Mouse (Mus musculus): ENCODE data around the gene Rprd2.

Gene Rprd2

GRCm38 (mm10) chr3:95739353-95740104 is 79.1 kb downstream of the Rprd2 start, which contains the start of gene Ecm1:
Gene Ecm1, minus strand, starts transcription at chr3:95739569.
- peak; percentile 69 for DNase-seq (ENCODE audit: low spot score)

DNA sequence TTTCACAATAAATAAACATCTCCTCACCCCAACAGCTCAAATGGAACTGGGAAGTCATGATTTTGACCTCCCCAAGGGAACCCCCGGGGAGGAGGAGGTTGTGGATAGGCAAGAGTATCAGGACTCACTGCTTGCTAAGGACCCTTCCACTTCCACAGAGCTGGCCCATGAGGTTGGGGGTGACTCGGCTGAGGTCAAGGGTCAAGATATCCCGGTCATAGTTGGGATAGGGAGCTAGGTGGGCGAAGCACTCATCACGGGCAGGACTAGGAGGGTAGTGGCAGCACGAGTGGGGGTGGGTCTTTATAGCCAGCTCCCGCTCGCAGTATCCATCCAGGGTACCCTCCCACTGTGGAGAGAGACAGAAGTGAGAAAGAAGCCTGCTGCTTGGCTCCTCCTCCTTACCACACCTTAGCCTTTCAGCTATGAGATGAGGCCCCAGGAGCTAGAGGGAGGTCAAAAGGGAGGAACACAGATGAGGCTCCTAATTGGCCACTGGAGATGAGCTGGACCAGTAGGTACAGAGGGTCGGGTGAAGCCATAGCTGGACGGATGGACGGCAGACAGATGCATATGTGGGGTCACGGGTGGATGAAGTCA is 83.5 kb downstream of the Rprd2 start:
- DNase-seq (ENCODE audit: low spot score): no peak

DNA sequence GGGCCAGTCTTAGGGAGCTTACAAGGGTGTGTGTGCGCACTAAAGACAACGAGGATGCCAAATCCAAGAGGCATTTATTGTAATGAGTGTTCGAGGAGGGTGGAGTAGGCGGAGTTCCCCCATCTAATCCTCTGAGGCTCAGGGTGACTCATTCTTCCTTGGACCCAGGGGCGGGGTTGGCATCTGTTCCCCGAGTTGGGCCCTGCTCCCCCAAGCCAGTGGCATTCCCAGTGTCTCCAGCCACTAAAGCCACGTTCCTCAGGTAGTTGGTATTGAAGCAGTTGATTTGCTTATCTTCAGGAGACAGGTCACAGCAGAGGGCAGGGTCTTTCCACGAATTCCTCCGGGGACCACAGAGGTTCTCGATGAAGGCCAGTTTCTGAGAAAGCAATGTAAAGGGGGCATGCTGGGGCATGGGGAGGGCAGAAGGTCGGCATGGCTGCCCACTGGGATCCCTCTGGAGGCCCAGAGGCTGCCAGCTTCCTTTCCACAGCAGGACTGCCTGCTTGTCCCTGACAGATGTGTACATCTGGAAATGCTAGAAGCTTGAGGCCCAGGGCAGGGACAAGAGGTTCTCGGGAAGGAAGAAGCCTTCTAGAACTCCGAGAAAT is 84.5 kb downstream of the Rprd2 start:
- DNase-seq (ENCODE audit: low spot score): peak; percentile 73

DNA sequence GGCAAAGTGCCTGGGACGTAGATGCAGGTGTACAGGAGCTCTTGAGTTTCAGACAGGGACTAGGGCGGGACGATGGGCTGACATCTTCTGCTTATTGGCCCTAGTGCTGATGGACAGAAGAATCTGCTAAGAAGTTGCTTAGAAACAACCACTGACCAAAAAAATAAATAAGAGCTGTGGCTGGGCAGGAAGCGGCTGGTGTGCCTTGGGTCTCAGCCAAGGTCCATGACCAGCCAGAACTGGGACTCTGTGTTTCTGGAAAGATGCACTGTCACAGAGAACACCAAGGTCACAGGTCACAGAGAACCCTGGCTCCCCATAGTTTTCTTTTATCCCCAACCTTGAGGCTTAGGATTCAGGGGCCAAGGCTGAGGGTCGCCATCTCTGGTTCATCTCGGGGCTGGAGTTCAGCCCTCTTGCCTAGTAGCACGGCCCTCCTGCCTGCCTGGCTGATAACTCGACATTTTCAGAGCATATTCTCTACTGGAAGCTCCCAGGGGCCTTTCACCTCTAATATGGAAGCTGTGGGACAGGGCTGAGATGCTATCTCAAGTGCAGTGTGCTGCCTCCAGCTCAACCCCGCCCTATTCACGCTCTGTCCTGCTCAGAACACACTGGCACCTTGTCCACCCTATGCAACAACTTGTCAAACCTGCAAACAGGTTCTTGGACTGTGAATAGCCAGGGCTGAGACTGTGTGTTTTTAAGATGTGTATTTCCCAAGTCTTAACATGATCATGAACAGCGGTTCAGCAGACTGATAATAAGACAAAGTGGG is 85.7 kb downstream of the Rprd2 start:
- peak; percentile 49 for DNase-seq (ENCODE audit: low spot score)

GRCm38 (mm10) chr3:95732297-95732696 is 86.4 kb downstream of the Rprd2 start:
- no peak for DNase-seq (ENCODE audit: low spot score)

DNA sequence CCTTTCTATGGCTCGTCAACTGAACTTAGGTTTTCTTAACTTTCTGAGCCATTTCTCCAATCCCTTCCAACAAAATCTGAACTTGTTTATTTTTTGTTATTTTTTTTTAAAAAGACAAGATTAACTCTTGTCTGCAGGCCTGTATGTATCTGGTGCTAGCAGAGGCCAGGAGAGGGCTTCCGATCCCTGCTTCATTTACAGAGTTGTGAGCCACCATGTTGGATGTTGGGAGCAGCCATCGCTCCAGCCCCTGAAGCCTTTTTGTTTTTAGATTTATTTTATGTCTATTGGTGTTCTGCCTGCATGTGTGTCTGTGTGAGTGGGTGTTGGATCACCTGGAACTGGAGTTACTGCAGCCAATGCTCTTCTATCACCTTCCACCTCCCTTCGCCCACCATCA is 86.9 kb downstream of the Rprd2 start:
- no peak for DNase-seq (ENCODE audit: low spot score)

GRCm38 (mm10) chr3:95730431-95730830 is 88.2 kb downstream of the Rprd2 start:
- no peak for DNase-seq (ENCODE audit: low spot score)

GRCm38 (mm10) chr3:95728906-95729305 is 89.8 kb downstream of the Rprd2 start:
- DNase-seq (ENCODE audit: low spot score): peak; percentile 55

DNA sequence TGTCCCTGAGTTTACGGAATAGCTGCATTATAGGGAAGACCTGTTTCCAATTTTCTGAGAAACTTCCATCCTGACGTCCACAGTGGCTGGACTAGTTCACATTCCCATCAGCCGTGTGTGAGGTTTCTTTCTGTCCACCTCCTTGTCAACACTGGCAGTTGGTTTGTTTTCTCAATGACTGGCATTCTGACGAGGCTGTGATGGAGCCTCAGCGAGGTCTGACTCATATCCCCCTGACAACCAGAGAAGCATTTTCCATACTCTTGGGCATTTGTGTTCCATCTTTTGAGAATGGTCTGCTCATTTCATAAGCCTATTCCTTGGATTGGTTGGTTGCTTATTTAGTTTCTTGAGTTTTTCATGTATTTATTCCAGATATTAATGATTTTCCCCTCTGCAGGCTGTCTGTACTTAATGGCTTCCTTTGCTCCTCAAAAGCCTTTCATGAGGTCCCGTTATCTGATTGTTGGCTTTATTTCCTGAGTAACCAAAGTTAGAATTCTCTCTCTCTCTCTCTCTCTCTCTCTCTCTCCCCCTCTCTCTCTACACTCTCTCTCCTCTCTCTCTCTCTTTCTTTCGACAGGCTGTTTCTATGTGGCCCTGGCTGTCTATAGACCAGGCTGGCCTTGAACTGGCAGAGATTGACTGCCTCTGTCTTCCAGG is 91.8 kb downstream of the Rprd2 start:
- DNase-seq (ENCODE audit: low spot score): no peak

DNA sequence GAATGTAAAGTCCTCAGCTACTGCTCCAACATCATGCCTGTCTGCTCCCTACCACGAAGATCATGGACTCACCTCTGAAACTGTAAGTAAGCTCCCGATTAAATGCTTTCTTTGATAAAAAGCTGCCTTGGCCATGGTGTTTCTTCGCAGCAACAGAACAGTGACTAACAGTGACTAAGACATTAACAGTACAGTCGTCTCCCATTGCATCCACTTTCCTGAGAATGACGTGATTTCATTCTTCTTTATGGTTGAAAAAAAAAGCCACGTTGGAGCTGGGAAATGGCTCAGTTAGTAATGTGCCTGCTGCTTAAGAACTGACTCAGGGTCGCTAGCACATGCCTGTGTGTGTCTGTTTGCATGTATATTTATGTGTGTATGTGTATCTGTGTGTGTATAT is 92.8 kb downstream of the Rprd2 start:
- DNase-seq (ENCODE audit: low spot score): no peak

GRCm38 (mm10) chr3:95722386-95722785 is 96.3 kb downstream of the Rprd2 start:
- no peak for DNase-seq (ENCODE audit: low spot score)

DNA sequence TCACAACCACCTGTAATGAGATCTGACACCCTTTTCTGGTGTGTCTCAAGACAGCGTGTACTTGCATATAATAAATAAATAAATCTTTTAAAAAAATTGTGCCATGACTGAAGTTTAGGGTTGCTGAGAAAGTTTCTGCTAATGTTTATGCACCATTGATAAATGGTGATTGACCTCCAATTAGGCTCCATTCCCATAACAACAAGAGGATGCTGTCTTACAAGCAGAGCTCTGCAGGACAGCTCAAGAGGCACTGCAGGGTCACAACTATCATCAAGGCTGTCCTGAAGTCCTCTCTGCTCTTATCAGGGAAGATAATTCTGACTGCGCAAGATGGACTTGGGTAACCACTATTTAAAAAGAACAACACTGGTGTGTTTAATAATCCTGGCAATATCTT is 100.5 kb downstream of the Rprd2 start:
- DNase-seq (ENCODE audit: low spot score): no peak

GRCm38 (mm10) chr3:95716075-95716474 is 102.6 kb downstream of the Rprd2 start:
- DNase-seq (ENCODE audit: low spot score): no peak

Measured in urinary bladder, postnatal 14 days (tissue).